Mouse (Mus musculus) cerebellum, postnatal 10 days (tissue): ENCODE measurements around the gene Gm340.

Source experiments
- DNase-seq, 2 experiments: peaks; one replicate each; pipeline ENCODE4 v3.0.0; 2021; ENCODE audit warnings: mixed read lengths in 2 of 2

Gm340 gene

DNA sequence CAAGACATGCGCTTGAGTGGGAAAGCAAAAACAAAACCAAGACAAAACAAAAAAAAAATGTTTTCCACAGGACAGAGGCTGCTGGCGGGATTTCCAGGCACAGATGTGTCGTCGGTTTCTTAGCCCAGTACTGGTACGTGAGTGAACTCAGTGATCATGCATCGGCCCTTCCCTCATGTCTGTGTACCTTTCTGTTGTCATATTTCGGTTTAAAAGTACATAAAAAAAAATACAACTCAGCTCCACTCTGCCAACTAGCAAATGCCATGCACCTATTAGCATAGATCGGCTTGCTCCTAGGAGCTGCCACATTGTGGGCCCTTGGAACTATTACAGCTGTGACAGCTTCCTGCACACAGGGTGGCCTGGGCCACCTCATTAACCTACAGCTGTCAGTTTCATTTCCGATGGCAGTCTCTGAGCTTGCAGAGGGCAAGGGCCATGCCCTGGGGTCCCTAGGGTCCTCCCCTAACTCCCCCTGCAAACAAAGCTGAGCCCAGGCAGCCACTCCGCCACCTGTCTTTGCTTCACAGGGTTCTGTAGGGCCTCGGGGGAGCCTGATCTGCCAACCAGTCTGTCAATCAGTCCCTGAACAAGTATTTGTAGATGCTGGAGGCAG lies 33.5 kb downstream of the Gm340 start:
- peak in 1 of 2 experiments; percentile 39 for DNase-seq

DNA sequence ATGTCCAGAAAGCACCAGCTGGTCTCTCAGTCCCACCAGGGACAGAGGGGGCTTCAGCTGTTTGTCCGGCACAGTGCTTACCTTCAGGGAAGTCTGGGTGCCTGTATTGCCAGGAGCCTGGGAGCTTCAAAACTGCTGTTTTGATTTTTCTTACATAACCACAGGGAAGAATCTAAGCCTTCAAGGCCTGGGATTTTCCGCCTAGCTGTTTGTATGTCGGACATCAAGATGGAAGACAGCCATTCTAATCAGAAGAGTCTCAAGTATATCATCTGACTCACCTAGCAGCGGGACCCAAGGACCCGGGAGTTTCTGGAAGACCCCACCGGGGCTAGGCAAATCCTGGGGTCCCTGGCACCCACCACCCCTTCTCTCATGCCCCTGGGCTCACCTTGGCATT lies 34.1 kb downstream of the Gm340 start:
- no peak for DNase-seq

DNA sequence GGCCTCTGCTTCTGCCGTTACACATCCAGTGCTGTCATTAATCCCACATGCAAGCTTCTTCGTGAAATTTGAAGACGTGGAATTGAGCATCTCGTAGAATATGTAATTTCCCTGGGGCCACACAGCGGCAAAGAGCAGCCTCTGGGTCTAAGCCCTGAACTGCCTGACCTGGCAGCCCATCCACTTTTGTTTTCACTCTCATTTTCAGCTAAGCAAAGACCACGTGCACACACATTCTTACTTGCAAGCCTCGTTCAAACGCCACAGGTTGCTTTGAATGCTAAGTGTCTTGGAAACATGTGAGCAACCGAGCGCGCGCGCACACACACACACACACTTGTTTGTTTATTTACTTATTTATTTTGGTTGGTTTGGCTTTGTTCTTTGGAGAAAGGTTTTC lies 34.9 kb downstream of the Gm340 start:
- DNase-seq: no peak

DNA sequence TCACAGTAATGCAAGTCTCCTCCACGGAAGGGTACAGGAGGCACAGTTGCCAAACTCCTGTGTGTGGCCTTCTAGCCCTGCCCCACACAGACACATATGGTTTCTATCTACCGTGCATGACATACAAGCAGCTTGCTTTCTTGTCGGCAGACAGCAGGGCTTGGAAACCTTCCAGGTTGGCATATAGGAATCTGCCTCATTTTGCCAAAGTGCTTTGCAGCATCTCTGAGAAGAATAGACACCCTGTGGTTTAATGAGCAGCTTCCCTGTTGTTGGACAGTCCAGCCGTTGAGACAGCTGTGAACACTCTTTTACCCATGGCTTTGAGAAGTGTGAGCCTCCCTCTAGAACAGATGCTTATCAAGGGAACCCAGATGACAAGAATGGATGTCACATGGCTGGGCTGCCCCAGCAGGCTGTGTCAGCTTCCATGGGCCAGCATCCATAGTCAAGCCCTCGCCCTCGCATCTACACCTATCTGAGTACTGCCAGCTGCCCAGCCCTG lies 36.0 kb downstream of the Gm340 start:
- peak; percentile 47 to 58 for DNase-seq

DNA sequence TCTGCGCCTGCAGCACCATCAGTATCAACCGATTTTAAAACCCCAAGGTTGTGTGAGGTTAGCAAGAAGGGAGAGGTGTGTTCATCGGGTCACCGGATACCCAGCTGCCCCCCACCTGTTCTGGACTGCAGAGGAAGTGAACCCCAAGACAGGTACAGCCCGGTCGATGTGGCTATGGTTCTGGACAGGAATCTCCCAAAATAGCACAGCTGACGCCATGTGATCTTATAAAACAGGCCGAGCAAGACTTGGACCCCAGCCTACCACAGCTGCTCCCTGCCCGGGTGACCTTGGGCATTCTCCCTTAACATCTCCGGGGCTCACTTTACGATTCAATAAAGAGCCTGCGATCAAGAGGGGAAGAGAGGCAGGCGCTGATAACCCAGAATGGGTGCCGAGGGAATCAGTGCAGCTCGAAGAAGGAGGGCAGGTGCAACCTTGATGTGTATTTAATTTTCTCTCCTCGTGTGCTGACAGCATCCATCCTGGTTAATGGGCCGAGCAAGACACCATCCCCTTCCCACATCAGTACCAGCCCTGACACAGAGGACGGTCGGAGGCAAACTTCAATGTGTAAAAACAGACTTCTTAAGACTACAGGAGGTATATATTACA lies 36.7 kb downstream of the Gm340 start:
- no peak for DNase-seq

DNA sequence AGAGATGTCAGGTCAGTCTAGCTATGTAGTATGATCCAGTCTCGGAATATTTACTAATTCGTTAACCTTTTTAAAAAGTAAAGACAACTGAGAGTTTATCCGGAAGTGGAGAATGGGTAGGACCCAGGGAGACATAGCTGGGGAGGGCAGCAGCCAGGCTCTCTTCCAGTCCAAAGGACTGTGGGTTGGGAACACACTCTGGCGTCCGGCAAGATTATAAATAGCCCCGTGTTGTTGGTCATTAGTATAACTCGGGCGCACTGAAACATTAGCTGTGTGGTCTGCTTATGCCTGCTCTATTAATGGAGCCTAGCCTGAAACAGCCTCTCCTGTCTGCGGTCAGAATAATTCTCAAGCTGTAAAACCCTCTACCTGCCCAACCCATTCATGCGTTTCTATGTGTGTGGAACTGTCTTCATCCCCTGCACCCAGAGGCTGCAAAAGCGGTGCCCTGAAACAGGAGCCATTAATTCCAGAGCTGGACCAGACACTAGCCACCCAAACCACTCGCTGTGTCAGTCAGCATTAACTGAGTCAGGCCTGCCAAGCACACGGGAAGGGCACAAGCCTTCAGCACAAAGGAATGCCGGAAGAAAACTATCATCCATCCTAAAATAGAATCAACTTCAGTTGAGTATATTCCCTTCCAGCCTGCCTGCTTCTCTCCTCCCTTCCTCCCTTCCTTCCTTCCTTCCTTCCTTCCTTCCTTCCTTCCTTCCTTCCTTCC lies 38.4 kb downstream of the Gm340 start:
- no peak for DNase-seq

DNA sequence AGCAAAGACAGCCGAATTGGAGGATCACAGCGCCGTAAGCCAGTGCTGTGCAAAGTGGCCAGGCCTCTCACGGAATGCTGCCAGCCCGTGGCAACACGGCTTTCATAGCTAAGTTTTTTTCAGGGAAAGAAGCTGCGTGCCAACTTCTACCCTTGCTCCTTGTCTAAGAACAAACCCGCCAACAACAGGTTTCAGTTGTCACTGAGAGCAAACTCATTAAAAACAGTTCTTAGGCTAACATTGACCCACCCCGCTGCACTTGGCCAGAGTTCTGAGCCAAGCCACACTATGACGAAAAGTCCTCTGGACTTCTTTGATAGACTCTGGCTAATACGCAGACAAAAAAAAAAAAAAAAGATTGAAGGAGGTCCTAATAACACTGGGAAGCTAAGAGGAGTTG lies 46.8 kb downstream of the Gm340 start:
- no peak for DNase-seq

DNA sequence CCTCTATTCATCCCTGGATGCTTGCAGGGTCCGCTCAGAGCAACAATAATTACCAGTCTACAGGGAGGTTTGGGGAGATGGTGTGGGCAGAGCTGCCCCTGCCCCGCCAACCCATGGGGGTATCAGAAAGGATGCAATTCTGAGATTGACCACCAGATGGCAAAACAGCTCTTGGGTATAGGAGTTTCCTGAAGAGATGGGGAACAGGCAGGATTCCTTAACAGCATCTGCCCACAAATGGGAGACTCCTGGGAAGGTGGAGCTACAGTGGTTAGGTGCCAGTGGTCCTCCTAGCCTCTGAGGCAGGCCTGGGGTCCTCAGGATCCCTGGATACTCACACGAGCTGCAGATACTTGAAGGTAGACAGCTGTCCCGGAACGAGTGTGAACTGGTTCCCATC lies 47.4 kb downstream of the Gm340 start:
- DNase-seq: peak; percentile 86 to 93

DNA sequence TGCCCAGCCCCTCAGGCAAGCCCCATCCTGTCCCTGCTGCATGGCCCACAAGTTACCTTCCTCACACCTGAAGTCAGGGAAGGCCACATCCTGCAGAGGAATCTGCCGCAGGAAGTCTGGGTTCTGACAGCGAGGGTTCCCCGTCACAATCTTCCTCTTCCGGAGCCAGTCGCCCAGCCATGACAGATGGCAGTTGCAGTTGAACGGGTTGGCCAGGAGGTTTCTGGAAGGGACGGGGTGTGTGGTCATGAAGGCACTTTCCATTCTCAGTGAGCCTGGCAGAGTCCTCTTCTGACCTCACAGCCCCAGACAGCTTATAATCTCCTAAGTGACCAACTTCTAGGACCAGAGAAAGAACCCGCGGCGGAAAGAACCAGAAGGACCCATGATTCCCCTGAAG lies 51.9 kb downstream of the Gm340 start:
- peak; percentile 76 to 79 for DNase-seq

DNA sequence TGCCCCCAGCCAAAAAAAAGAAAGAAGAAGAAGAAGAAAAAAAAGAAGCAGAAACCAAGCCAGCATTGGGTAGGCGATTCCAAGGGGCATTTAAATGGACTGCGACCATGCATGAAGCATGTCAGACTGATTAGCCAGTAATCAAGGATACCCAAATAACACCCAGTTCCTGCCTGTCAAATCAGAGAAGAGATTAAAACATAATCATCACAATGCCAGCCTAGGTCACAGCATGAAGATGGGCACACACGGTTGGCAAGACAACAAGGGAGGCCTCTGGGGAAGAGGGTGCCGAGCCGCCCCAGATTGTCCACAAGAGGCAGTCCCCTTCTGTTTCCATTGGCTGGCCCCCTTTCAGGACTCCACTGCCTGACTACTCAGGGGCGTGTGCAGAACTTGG lies 52.8 kb downstream of the Gm340 start:
- peak; percentile 83 to 85 for DNase-seq
